Mouse (Mus musculus): ENCODE results near the gene E2f2.

DNA sequence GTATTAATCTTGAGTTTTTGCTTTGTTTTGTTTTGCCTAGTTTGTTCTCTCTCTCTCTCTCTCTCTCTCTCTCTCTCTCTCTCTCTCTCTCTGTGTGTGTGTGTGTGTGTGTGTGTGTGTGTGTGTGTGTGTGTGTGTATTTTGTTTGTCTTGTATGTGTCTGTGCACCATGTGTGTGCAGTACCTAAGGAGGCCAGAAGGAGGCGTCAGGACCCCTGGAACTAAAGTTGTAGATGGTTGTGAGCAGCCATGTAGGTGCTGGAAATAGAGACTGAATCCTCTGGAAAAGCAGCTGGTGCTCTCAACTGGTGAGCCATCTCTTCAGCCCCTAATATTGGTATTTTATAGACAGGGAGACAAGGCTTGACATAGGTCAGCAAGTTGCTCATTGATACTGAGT, 42.4 kb upstream of the E2f2 start:
- TF ChIP-seq USF1 (IDR thresholded peaks at IDR 0.05; ENCODE audit: low read depth) (no peak), POLR2A (IDR thresholded peaks at IDR 0.05; ENCODE audit: insufficient read length, low read depth) (no peak), MAX (IDR thresholded peaks at IDR 0.05; ENCODE audit: low read depth) (no peak), POLR2AphosphoS2 (IDR thresholded peaks at IDR 0.05; ENCODE audit: insufficient read length, low read depth) (no peak)

Data from myocyte (in vitro differentiated cells).